25 mouse cellular contexts compared by ENCODE assay signal in the genomic region with DNA sequence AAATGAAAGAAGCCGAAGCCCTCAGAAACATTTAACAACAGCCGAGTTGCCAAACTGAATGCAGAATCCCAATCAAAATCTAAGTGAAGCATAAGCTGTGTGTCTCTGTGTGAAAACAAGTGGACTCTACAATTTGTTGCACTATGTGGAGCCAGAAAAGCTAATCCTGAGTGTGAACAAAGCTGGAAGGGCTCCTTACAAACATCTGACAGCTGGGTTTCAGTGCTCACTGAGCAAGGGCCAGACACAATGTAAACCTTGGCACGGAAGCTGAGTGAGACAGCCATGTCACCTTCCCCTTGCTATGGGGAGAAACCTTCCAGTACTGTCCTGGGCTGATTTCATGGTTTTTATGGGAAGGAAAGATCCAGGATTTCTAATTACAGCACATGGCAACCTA. TPM values are rescaled to one million over a fixed set of nuclear protein-coding genes. Genes with fewer than 3 reads are reported as not detected.
DNase-seq lines count a peak whose midpoint lies in the region; ATAC-seq and TF ChIP-seq lines count a peak whose summit lies in the region.
"Had no signal": no experiment of that assay in that cellular context is flagged by ENCODE, and none has a peak within 500 bp of the region (broad histone marks: within the 10 kb centered on the region; RNA-seq: fewer than 3 reads in every experiment).

No protein-coding gene starts in this region.

- peak; percentile 58; the same call in 1 of the 2 replicates for ATAC-seq in forebrain, embryonic 15.5 days (replicated peaks)
- ATAC-seq in forebrain, embryonic 12.5 days (ENCODE audit: low FRiP score) = no peak
- ATAC-seq in lung, embryonic 14.5 days (ENCODE audit: insufficient read depth) = no peak
- ATAC-seq in neural tube, embryonic 14.5 days (ENCODE audit: low read depth) = peak; percentile 35; the same call in 1 of the 2 replicates
- ATAC-seq: CD4-positive, CD25-positive, alpha-beta regulatory T cell, adult 4 months had no signal

- DNase-seq in lung, embryonic 14.5 days = peak; percentile 40
- DNase-seq in lung, postnatal 25 days (ENCODE audit: low spot score) = no peak
- no peak for DNase-seq in neural tube, embryonic 10.5 days (ENCODE audit: extremely low spot score, low spot score)
- DNase-seq in gastrocnemius, postnatal 4 days (ENCODE audit: low spot score in 2 of 2) = no peak
- no peak for DNase-seq in gastrocnemius, postnatal 10 days
- DNase-seq: adrenal gland, postnatal 14 days; cerebellum, adult 11 months; cerebellum, adult 9-11 months; heart, postnatal 4 days; kidney, adult 2 months; left cerebral cortex, postnatal 4 days; lung, postnatal 10 days; right cerebral cortex, adult 18-20 months; thymus, adult 18-20 months; thymus, postnatal 36 days had no signal

- no peak overlapping the region for H3K9ac ChIP-seq in forebrain, embryonic 15.5 days (replicated peaks)
- no peak overlapping the region for H3K9ac ChIP-seq in forebrain, embryonic 12.5 days
- H3K9ac ChIP-seq in lung, embryonic 14.5 days = no peak overlapping the region
- H3K9ac ChIP-seq in neural tube, embryonic 14.5 days (replicated peaks; ENCODE audit: low read depth, low read length) = no peak overlapping the region
- H3K9ac ChIP-seq: embryonic facial prominence, embryonic 15.5 days; limb, embryonic 15.5 days; liver, embryonic 14.5 days; neural tube, embryonic 13.5 days had no signal

- H3K4me2 ChIP-seq in forebrain, embryonic 15.5 days (replicated peaks) = no peak overlapping the region
- H3K4me2 ChIP-seq in forebrain, embryonic 12.5 days = no peak overlapping the region
- no peak overlapping the region for H3K4me2 ChIP-seq in lung, embryonic 14.5 days
- no peak overlapping the region for H3K4me2 ChIP-seq in neural tube, embryonic 14.5 days (ENCODE audit: low read depth, low read length)
- H3K4me2 ChIP-seq: embryonic facial prominence, embryonic 15.5 days; limb, embryonic 15.5 days; neural tube, embryonic 13.5 days had no signal

- no peak overlapping the region for H3K4me3 ChIP-seq in forebrain, embryonic 15.5 days
- H3K4me3 ChIP-seq in forebrain, embryonic 12.5 days (replicated peaks) = no peak overlapping the region
- H3K4me3 ChIP-seq in lung, embryonic 14.5 days (ENCODE audit: low read depth, low read length) = no peak overlapping the region
- no peak overlapping the region for H3K4me3 ChIP-seq in neural tube, embryonic 14.5 days (ENCODE audit: low read depth, low read length)
- H3K4me3 ChIP-seq: embryonic facial prominence, embryonic 15.5 days; heart, embryonic 10.5 days; limb, embryonic 15.5 days; neural tube, embryonic 13.5 days had no signal

- H3K9me3 ChIP-seq in forebrain, embryonic 15.5 days = no peaks in the 10 kb centered on the region
- no peaks in the 10 kb centered on the region for H3K9me3 ChIP-seq in forebrain, embryonic 12.5 days
- no peaks in the 10 kb centered on the region for H3K9me3 ChIP-seq in lung, embryonic 14.5 days (ENCODE audit: low read depth, low read length)
- no peaks in the 10 kb centered on the region for H3K9me3 ChIP-seq in neural tube, embryonic 14.5 days (ENCODE audit: control insufficient read depth, low read length)
- H3K9me3 ChIP-seq: embryonic facial prominence, embryonic 15.5 days; heart, embryonic 10.5 days; limb, embryonic 15.5 days; neural tube, embryonic 13.5 days had no signal

- 35% methylated on average over 3 of the region's 3 CpGs for WGBS in forebrain, embryonic 15.5 days
- WGBS in forebrain, embryonic 12.5 days = 67% methylated on average over 3 of the region's 3 CpGs
- 78% methylated on average over 3 of the region's 3 CpGs for WGBS in lung, embryonic 14.5 days
- 74% methylated on average over 3 of the region's 3 CpGs for WGBS in neural tube, embryonic 14.5 days

- H3K4me1 ChIP-seq in forebrain, embryonic 15.5 days = peaks cover 32% of the 10 kb centered on the region
- peaks cover 22% of the 10 kb centered on the region for H3K4me1 ChIP-seq in forebrain, embryonic 12.5 days
- no peaks in the 10 kb centered on the region for H3K4me1 ChIP-seq in lung, embryonic 14.5 days (ENCODE audit: insufficient read depth)
- H3K4me1 ChIP-seq in neural tube, embryonic 14.5 days (ENCODE audit: control insufficient read depth, insufficient read depth, low read length) = no peaks in the 10 kb centered on the region
- H3K4me1 ChIP-seq: heart, embryonic 10.5 days; limb, embryonic 15.5 days had no signal

- H3K27me3 ChIP-seq in forebrain, embryonic 15.5 days = no peaks in the 10 kb centered on the region
- H3K27me3 ChIP-seq in forebrain, embryonic 12.5 days = no peaks in the 10 kb centered on the region
- H3K27me3 ChIP-seq in lung, embryonic 14.5 days (ENCODE audit: insufficient read depth, low read length) = no peaks in the 10 kb centered on the region
- H3K27me3 ChIP-seq in neural tube, embryonic 14.5 days (ENCODE audit: control insufficient read depth, insufficient read depth, low read length) = no peaks in the 10 kb centered on the region
- H3K27me3 ChIP-seq: embryonic facial prominence, embryonic 15.5 days; limb, embryonic 15.5 days; neural tube, embryonic 13.5 days had no signal

- no peak for TF ChIP-seq CTCF in lung, embryonic 14.5 days (IDR thresholded peaks at IDR 0.05; ENCODE audit: low read depth)

- H3K36me3 ChIP-seq in forebrain, embryonic 15.5 days = 0 out of 2 replicates have a peak, but pooled peaks cover 5% of the 10 kb centered on the region
- H3K36me3 ChIP-seq in forebrain, embryonic 12.5 days (replicated peaks) = no peaks in the 10 kb centered on the region; the same call in none of the 2 replicates
- peaks cover 12% of the 10 kb centered on the region; the same call in 1 of the 2 replicates for H3K36me3 ChIP-seq in lung, embryonic 14.5 days (ENCODE audit: insufficient read depth)
- H3K36me3 ChIP-seq in neural tube, embryonic 14.5 days (ENCODE audit: control insufficient read depth, insufficient read depth, low read length) = no peaks in the 10 kb centered on the region

- peak overlapping the region; percentile 35 for H3K27ac ChIP-seq in forebrain, embryonic 15.5 days (replicated peaks)
- H3K27ac ChIP-seq in forebrain, embryonic 12.5 days = no peak overlapping the region
- no peak overlapping the region for H3K27ac ChIP-seq in lung, embryonic 14.5 days (ENCODE audit: low read depth)
- H3K27ac ChIP-seq in neural tube, embryonic 14.5 days (ENCODE audit: low read depth, low read length) = no peak overlapping the region
- H3K27ac ChIP-seq: embryonic facial prominence, embryonic 15.5 days; heart, embryonic 10.5 days; kidney, postnatal 0 days; limb, embryonic 15.5 days; liver, embryonic 14.5 days; neural tube, embryonic 13.5 days had no signal

RNA-seq across cellular contexts. Expression of a gene that starts 50.6 kb away (rescaled TPM):
- 58.7 and 62.2 TPM in 2 replicates for polyA plus RNA-seq in forebrain, embryonic 15.5 days (2015; fragmentation: Nextera tagmentation; extraction: Ambion mirVana)
- polyA plus RNA-seq in forebrain, embryonic 12.5 days (2016; fragmentation: Nextera tagmentation; extraction: Ambion mirVana) = 47.8 and 48.9 TPM in 2 replicates
- polyA plus RNA-seq in lung, embryonic 14.5 days (2014; fragmentation: Nextera tagmentation; extraction: Ambion mirVana) = 37.0 and 38.5 TPM in 2 replicates
- polyA plus RNA-seq in neural tube, embryonic 14.5 days (2014; fragmentation: Nextera tagmentation; extraction: Ambion mirVana) = 72.1 and 76.7 TPM in 2 replicates
- 10 to 100 TPM; 60.0 to 64.6 TPM for total RNA-seq in gastrocnemius, postnatal 4 days (2021)
- total RNA-seq in gastrocnemius, postnatal 10 days (2021) = 10 to 100 TPM; 63.9 to 79.0 TPM

RNA-seq across cellular contexts. Expression of a gene that starts 50.7 kb away (rescaled TPM):
- 45.2 and 48.1 TPM in 2 replicates for polyA plus RNA-seq in forebrain, embryonic 15.5 days (2015; fragmentation: Nextera tagmentation; extraction: Ambion mirVana)
- 43.0 and 48.7 TPM in 2 replicates for polyA plus RNA-seq in forebrain, embryonic 12.5 days (2016; fragmentation: Nextera tagmentation; extraction: Ambion mirVana)
- polyA plus RNA-seq in lung, embryonic 14.5 days (2014; fragmentation: Nextera tagmentation; extraction: Ambion mirVana) = 76.7 and 77.7 TPM in 2 replicates
- polyA plus RNA-seq in neural tube, embryonic 14.5 days (2014; fragmentation: Nextera tagmentation; extraction: Ambion mirVana) = 52.1 and 56.3 TPM in 2 replicates
- total RNA-seq in gastrocnemius, postnatal 4 days (2021) = 10 to 100 TPM; 37.6 to 45.2 TPM
- total RNA-seq in gastrocnemius, postnatal 10 days (2021) = 10 to 100 TPM; 33.5 to 38.1 TPM

Comparison
In these comparisons a context has a peak if more than half of its experiments do, and no peak if none do; other contexts are left out.
1. ATAC-seq: peak in forebrain, embryonic 15.5 days (single experiment) and neural tube, embryonic 14.5 days (single experiment); none in forebrain, embryonic 12.5 days (single experiment) and lung, embryonic 14.5 days (single experiment).